Mouse (Mus musculus) brain, embryonic 14.5 days (tissue): ENCODE measurements around the gene Vps16.

Source experiments
- CTCF ChIP-seq: fragments of 200-500 bp; IDR thresholded peaks from 2 replicates; pipeline ENCODE4 v1.5.1; 2012; ENCODE audit warnings: inconsistent platforms, mild to moderate bottlenecking, moderate library complexity, borderline replicate concordance; ENCODE audit not compliant: insufficient read depth, insufficient read length; ENCODE audit errors: extremely low read depth
- POLR2A ChIP-seq: fragments of 200-500 bp; IDR thresholded peaks from 2 replicates; pipeline ENCODE4 v1.6.1; 2012; ENCODE audit warnings: mild to moderate bottlenecking, inconsistent platforms, borderline replicate concordance; ENCODE audit not compliant: poor library complexity, insufficient read depth, insufficient read length, severe bottlenecking; ENCODE audit errors: extremely low read depth

GRCm38 (mm10) chr2:130451086-130451726, 27.1 kb downstream of the Vps16 start:
- TF ChIP-seq POLR2A = no peak
- TF ChIP-seq CTCF = no peak
